Mouse (Mus musculus) hindbrain, embryonic 15.5 days (tissue): ENCODE measurements around the gene Irgc1. TPM values are rescaled to one million over a fixed set of nuclear protein-coding genes. Genes with fewer than 3 reads are reported as not detected.
"Not testable (repeated sequence)": the region's sequence is repeated elsewhere in the genome, so short reads cannot be mapped to it uniquely, and the experiment has no call there.

Experiments used
- ATAC-seq: fragments of 200-750 bp; cut with Nextera tagmentation; 2 replicates; pipeline ENCODE4 v1.8.0; 2017; ENCODE audit warnings: low read depth, moderate number of reproducible peaks, moderate TSS enrichment; ENCODE audit not compliant: low FRiP score
- H3K27ac ChIP-seq: fragments of 300-500 bp; sonication (generic); replicated peaks from 2 replicates; pipeline ENCODE4 v1.5.1; 2015; ENCODE audit warnings: mild to moderate bottlenecking, inconsistent platforms
- H3K27me3 ChIP-seq: fragments of 300-500 bp; sonication (generic); 2 replicates; pipeline ENCODE4 v1.6.1; 2015; ENCODE audit warnings: control low read depth, inconsistent platforms
- H3K36me3 ChIP-seq: fragments of 300-500 bp; sonication (generic); 2 replicates; pipeline ENCODE4 v1.6.1; 2015; ENCODE audit warnings: control low read depth, inconsistent platforms
- H3K4me1 ChIP-seq: fragments of 300-500 bp; sonication (generic); replicated peaks from 2 replicates; pipeline ENCODE4 v1.6.1; 2015; ENCODE audit warnings: control low read depth, inconsistent platforms
- H3K4me2 ChIP-seq: fragments of 300-500 bp; sonication (generic); 2 replicates; pipeline ENCODE4 v1.6.1; 2015; ENCODE audit warnings: moderate library complexity, mild to moderate bottlenecking, inconsistent platforms
- H3K4me3 ChIP-seq: fragments of 300-500 bp; sonication (generic); 2 replicates; pipeline ENCODE4 v1.5.1; 2015; ENCODE audit warnings: mild to moderate bottlenecking, inconsistent platforms
- H3K9ac ChIP-seq: fragments of 300-500 bp; sonication (generic); 2 replicates; pipeline ENCODE4 v1.6.1; 2015; ENCODE audit warnings: inconsistent platforms
- H3K9me3 ChIP-seq: fragments of 300-500 bp; sonication (generic); 2 replicates; pipeline ENCODE4 v1.6.1; 2016; ENCODE audit warnings: control low read depth, inconsistent platforms
- WGBS: fragments of 180-500 bp; shearing (Covaris S2); methylation state at CpG from one replicate; pipeline ENCODE4 v1.1.7; 2015; 5-methylcytosine and 5-hydroxymethylcytosine counted together
- polyA plus RNA-seq: library from polyadenylated mRNA; unstranded; fragments of >200 nt; fragmentation: Nextera tagmentation; extraction: Ambion mirVana; gene quantifications from 2 replicates; pipeline ENCODE4 v1.2.1, GENCODE M21; 2015

The Irgc1 gene
- polyA plus RNA-seq, result not detected in 2 replicates

- no peaks in the 10 kb centered on the region for H3K9me3 ChIP-seq
- no peak within 1 kb of the TSS for H3K4me3 ChIP-seq
- no peaks in the 10 kb centered on the region for H3K4me1 ChIP-seq
- H3K27ac ChIP-seq, result no peak within 1 kb of the TSS
- H3K4me2 ChIP-seq, result no peak within 1 kb of the TSS
- WGBS, result 75% methylated on average over 9 of the region's 9 CpGs
- ATAC-seq, result no peak
- no peaks in the 10 kb centered on the region for H3K36me3 ChIP-seq
- H3K27me3 ChIP-seq, result no peaks in the 10 kb centered on the region
- no peak within 1 kb of the TSS for H3K9ac ChIP-seq
These were observed at the start of gene Irgc1 for GRCm38 (mm10) chr7:24451855-24452311. Irgc1 (minus strand) TSS chr7:24452297.

GRCm38 (mm10) chr7:24501492-24501891, 49.4 kb upstream of the Irgc1 start:
- peaks cover 25% of the 10 kb centered on the region for H3K36me3 ChIP-seq
- no peak overlapping the region for H3K27ac ChIP-seq
- no peaks in the 10 kb centered on the region for H3K9me3 ChIP-seq
- no peak overlapping the region for H3K4me2 ChIP-seq
- 55% methylated on average over 21 of the region's 21 CpGs for WGBS
- no peak overlapping the region for H3K4me3 ChIP-seq
- no peak overlapping the region for H3K9ac ChIP-seq
- ATAC-seq, result no peak
- peaks cover 33% of the 10 kb centered on the region for H3K4me1 ChIP-seq
- H3K27me3 ChIP-seq, result no peaks in the 10 kb centered on the region

- H3K9ac ChIP-seq, result no peak overlapping the region
- ATAC-seq, result no peak
- peaks cover 25% of the 10 kb centered on the region for H3K36me3 ChIP-seq
- no peak overlapping the region for H3K4me2 ChIP-seq
- H3K27me3 ChIP-seq, result no peaks in the 10 kb centered on the region
- H3K4me1 ChIP-seq, result peaks cover 27% of the 10 kb centered on the region
- H3K9me3 ChIP-seq, result no peaks in the 10 kb centered on the region
- no peak overlapping the region for H3K4me3 ChIP-seq
- WGBS, result 35% methylated on average over 7 of the region's 7 CpGs
- no peak overlapping the region for H3K27ac ChIP-seq
These were observed 48.8 kb upstream of the Irgc1 start for GRCm38 (mm10) chr7:24500929-24501328.

GRCm38 (mm10) chr7:24499856-24500577, 47.9 kb upstream of the Irgc1 start:
- H3K9ac ChIP-seq, result no peak overlapping the region
- H3K9me3 ChIP-seq, result no peaks in the 10 kb centered on the region
- 17% methylated on average over 43 of the region's 43 CpGs for WGBS
- peaks cover 18% of the 10 kb centered on the region for H3K4me1 ChIP-seq
- H3K27ac ChIP-seq, result no peak overlapping the region
- no peak overlapping the region for H3K4me3 ChIP-seq
- peaks cover 25% of the 10 kb centered on the region for H3K36me3 ChIP-seq
- peak overlapping the region; percentile 27 for H3K4me2 ChIP-seq
- no peaks in the 10 kb centered on the region for H3K27me3 ChIP-seq
- ATAC-seq, result peak; percentile 43; the same call in 1 of the 2 replicates

GRCm38 (mm10) chr7:24488303-24488702, 36.2 kb upstream of the Irgc1 start:
- no peaks in the 10 kb centered on the region for H3K9me3 ChIP-seq
- H3K27me3 ChIP-seq, result no peaks in the 10 kb centered on the region
- no peak overlapping the region for H3K4me2 ChIP-seq
- peaks cover 6% of the 10 kb centered on the region; the same call in 1 of the 2 replicates for H3K36me3 ChIP-seq
- no peak for ATAC-seq
- H3K9ac ChIP-seq, result no peak overlapping the region
- 70% methylated on average over 8 of the region's 8 CpGs for WGBS
- no peak overlapping the region for H3K27ac ChIP-seq
- H3K4me3 ChIP-seq, result no peak overlapping the region
- H3K4me1 ChIP-seq, result peaks cover 61% of the 10 kb centered on the region

GRCm38 (mm10) chr7:24487403-24487802, 35.3 kb upstream of the Irgc1 start:
- Histone ChIP-seq H3K4me3 (no peak overlapping the region), H3K27me3 (no peaks in the 10 kb centered on the region), H3K27ac (peak overlapping the region; percentile 76), H3K9me3 (no peaks in the 10 kb centered on the region), H3K4me1 (peaks cover 68% of the 10 kb centered on the region), H3K4me2 (peak overlapping the region; percentile 76), H3K9ac (0 out of 2 replicates have a peak overlapping the region, but pooled peaks have one; percentile 39), H3K36me3 (peaks cover 6% of the 10 kb centered on the region; the same call in 1 of the 2 replicates)
- ATAC-seq, result no peak
- WGBS, result 27% methylated on average over 3 of the region's 3 CpGs

GRCm38 (mm10) chr7:24486654-24487130, 34.6 kb upstream of the Irgc1 start:
- Histone ChIP-seq H3K4me1 (peaks cover 68% of the 10 kb centered on the region), H3K9ac (peak overlapping the region; percentile 39; the same call in 1 of the 2 replicates)

GRCm38 (mm10) chr7:24485481-24485880, 33.4 kb upstream of the Irgc1 start:
- H3K36me3 ChIP-seq, result peaks cover 6% of the 10 kb centered on the region; the same call in 1 of the 2 replicates
- H3K9ac ChIP-seq, result 0 out of 2 replicates have a peak overlapping the region, but pooled peaks have one; percentile 2
- peak overlapping the region; percentile 31 for H3K4me3 ChIP-seq
- no peaks in the 10 kb centered on the region for H3K27me3 ChIP-seq
- peak overlapping the region; percentile 76 for H3K27ac ChIP-seq
- no peaks in the 10 kb centered on the region for H3K9me3 ChIP-seq
- 70% methylated on average over 8 of the region's 9 CpGs for WGBS
- ATAC-seq, result no peak
- H3K4me2 ChIP-seq, result peak overlapping the region; percentile 76
- peaks cover 76% of the 10 kb centered on the region for H3K4me1 ChIP-seq

More at GRCm38 (mm10) chr7:24486654-24487130, 34.6 kb upstream of the Irgc1 start:
- Histone ChIP-seq H3K4me3 (peak overlapping the region; percentile 31), H3K27ac (peak overlapping the region; percentile 76), H3K9me3 (no peaks in the 10 kb centered on the region), H3K4me2 (peak overlapping the region; percentile 76), H3K27me3 (no peaks in the 10 kb centered on the region), H3K36me3 (peaks cover 6% of the 10 kb centered on the region; the same call in 1 of the 2 replicates)
- ATAC-seq, result peak; percentile 49
- 29% methylated on average over 9 of the region's 9 CpGs for WGBS

- WGBS, result 50% methylated on average over 6 of the region's 6 CpGs
- not testable (repeated sequence) for ATAC-seq, H3K36me3 ChIP-seq, H3K27ac ChIP-seq, H3K27me3 ChIP-seq, H3K9me3 ChIP-seq
- Histone ChIP-seq H3K4me1 (peaks cover 79% of the 10 kb centered on the region), H3K4me2 (peak overlapping the region; percentile 76), H3K9ac (peak overlapping the region; percentile 88; the same call in 1 of the 2 replicates), H3K4me3 (peak overlapping the region; percentile 78)
These were observed 31.2 kb upstream of the Irgc1 start for GRCm38 (mm10) chr7:24483291-24483690.

GRCm38 (mm10) chr7:24482208-24483020, 30.3 kb upstream of the Irgc1 start:
- H3K9me3 ChIP-seq, result no peaks in the 10 kb centered on the region
- peak overlapping the region; percentile 78 for H3K4me3 ChIP-seq
- peaks cover 71% of the 10 kb centered on the region for H3K4me1 ChIP-seq
- peak; percentile 31 for ATAC-seq
- H3K27me3 ChIP-seq, result no peaks in the 10 kb centered on the region
- H3K4me2 ChIP-seq, result peak overlapping the region; percentile 76
- WGBS, result 2% methylated on average over 13 of the region's 38 CpGs
- peak overlapping the region; percentile 91 for H3K27ac ChIP-seq
- H3K36me3 ChIP-seq, result no peaks in the 10 kb centered on the region
- peak overlapping the region; percentile 88 for H3K9ac ChIP-seq

GRCm38 (mm10) chr7:24481474-24482207, 29.5 kb upstream of the Irgc1 start, which contains the start of gene Cadm4:
Cadm4 (plus strand) TSS chr7:24482023.
- H3K9ac ChIP-seq, result peak within 1 kb of the TSS; percentile 88
- H3K9me3 ChIP-seq, result no peaks in the 10 kb centered on the region
- peak within 1 kb of the TSS; percentile 78 for H3K4me3 ChIP-seq
- peaks cover 63% of the 10 kb centered on the region for H3K4me1 ChIP-seq
- peak within 1 kb of the TSS; percentile 76 for H3K4me2 ChIP-seq
- ATAC-seq, result peak; percentile 86
- H3K36me3 ChIP-seq, result no peaks in the 10 kb centered on the region
- no peaks in the 10 kb centered on the region for H3K27me3 ChIP-seq
- under 1% methylated on average over 73 of the region's 83 CpGs for WGBS
- H3K27ac ChIP-seq, result peak within 1 kb of the TSS; percentile 91
